Mouse (Mus musculus) urinary bladder, postnatal 36 days (tissue): ENCODE measurements around the gene Rexo2.
"Not testable (repeated sequence)": the region's sequence is repeated elsewhere in the genome, so short reads cannot be mapped to it uniquely, and the experiment has no call there.

Source experiments
- DNase-seq, 2 experiments: peaks; one replicate each; pipeline ENCODE4 v3.0.0; 2022; ENCODE audit warnings: low spot score in 2 of 2, mixed read lengths in 1 of 2

The Rexo2 gene

DNA sequence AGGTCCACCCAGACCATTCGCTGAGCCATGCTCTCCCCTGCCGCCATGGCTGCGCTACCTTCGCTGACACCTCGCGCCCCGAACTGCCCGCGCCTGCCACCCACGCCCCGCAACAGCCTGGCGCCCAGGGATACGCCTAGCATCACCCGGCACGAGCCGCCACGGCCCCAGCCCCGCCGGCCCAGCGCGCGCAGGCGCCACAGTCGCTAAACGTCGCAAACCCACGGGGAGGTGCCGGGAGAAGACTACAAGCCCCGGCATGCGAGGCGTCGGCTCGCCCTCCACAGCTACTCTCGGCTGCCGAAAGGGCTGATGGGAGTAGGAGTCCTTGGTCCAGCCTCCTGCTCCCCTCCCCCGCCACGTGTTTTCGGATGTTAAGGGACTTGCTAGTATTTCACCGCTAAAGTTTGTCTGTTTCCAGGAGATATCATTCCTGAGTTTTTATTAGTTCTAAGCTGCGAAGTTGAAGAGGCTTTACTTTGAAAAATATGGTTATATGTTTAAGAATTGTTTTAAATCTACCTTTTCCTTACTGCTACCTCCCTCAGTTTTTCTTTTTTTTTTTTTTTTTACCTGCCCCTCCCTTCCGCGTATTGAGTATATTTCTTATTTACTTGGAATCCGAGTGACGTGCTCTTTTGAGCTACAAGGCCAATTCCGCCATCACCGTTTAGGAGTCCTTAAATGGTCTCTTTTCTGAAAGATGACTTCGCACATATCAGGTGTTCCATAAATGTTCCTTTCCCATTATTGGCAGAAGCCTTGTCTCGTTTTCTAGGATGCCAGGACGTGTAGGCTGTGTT lies at the start of gene Rexo2:
Gene Rexo2 (minus strand): TSS at position 213 of the 803 bp plus-strand sequence.
- DNase-seq: peak; percentile 89 to 94

DNA sequence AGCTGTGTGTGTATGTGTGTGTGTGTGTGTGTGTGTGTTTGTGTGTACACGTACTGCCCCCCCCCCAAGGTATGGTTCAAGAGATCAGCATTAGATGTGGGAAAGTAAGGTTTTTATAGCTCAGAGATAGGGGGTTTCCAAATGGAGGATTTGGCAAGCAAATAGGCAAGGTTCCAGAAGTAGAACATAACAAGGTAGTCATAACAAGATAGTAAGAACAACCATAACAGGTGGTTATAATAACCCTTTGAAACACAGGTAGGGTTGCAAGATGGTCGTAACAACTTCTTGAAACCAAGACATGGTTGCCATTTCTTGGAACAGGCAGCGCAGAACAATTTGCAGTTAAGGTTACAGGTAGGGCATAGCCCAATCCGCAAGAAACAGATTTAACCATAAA lies 46.1 kb upstream of the Rexo2 start:
- DNase-seq: no peak

DNA sequence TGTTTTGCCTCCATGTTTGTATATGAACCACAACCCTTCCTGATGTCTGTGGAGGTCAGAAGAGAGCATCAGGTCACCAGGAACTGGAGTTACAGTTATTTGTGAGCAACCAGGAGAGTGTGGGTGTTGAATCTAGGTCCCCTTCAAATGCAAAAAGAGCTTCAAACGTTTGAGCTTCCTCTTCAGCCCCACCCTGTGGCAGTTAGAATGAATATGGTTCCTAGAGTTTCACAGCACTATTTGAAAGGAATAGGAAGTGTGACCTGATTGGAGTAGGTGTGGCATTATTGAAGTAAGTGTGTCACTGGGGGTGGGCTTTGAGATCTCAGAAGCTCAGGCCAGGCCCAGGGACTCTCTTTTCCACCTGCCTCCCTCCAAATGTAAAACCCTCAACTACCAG lies 45.1 kb upstream of the Rexo2 start:
- DNase-seq: no peak

DNA sequence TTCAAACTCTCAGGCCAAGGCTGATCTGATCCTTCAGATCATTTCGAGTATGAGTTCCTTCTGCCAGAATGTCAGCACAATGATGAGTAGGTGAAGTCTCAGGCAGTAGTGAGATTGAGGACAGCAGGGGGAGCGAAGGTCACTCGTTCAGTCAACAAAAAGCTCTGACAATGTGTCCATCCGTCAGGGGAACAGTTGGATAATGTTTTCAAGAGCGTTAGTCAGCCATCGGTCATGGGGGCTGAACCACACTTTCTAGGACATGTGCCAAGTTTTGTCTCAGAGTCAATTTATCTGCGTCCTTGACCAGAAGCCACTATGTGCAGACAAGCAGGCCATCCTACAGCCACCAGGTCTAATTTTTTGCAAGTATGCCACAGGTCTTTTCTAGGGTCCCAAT lies 40.0 kb upstream of the Rexo2 start:
- not testable (repeated sequence) for DNase-seq

DNA sequence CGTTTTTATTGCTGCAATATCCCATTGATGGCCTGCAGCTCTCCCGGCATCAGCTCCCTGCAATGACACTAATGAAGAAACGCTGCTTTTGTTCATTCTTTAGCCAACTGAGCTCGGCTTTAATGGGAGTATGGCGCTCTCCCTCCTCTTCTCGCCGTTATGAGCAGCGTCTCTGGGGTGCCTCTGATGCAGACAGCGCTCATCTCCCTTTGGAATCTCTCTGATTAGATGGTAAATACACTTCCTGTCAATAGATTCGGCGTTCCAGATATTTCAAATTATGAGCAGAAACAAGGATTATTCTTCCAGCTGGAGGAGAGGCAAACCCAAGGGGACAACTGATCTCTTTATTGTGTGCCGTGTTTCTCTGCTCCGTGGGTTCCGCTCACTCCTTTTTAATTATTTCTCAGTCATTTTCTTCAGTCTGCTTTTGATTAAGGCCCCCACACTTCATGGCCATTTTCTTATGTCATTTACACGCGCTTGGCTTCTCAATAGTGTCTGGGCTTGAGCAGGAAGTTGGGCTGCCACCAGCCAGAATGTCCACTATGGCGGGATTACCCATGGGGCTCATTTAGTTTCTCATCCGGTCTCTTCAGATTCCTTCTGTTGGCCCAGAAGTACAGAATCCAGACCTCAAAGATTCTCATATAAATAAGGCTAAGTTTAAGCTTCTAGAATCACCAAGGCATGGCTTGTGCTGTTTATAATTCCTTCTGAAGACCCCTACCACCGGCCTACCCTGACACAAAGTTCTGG lies 37.1 kb upstream of the Rexo2 start:
- DNase-seq: no peak

DNA sequence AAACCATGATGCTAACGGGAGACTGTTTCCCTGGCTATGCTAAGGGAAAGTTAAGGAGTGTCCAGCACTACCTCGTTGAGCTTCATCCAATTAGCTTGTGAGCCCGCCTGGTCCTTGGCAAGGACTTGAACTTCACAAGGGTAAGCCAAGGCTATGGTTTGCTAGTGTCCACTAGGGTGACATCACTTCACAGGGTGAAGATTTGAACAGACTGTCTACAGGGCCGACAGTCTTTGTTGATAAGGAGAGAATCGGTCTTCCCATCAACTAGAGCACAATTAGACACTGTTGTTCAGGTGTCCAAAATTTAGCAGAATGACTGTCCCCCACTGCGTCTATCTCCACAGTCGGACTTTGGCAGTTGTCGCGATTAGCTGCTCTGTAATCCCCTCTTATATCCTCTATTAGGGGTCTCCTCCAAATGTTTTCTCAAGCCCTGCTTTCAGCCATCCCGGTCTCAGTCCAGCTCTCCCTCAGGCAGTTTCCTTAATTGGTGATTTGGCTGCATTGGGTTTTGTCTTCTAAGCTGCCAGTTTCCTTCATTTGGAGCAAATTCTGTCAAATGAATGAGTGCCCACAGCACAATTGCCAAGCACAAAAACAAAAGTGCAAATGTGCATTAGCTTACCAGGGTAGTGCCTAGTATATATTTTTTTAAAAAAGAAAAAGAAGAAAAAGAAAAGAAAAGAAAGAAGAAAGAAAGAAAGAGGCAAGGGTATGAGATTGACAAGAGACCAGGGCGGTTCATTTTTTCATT lies 36.4 kb upstream of the Rexo2 start:
- no peak for DNase-seq

DNA sequence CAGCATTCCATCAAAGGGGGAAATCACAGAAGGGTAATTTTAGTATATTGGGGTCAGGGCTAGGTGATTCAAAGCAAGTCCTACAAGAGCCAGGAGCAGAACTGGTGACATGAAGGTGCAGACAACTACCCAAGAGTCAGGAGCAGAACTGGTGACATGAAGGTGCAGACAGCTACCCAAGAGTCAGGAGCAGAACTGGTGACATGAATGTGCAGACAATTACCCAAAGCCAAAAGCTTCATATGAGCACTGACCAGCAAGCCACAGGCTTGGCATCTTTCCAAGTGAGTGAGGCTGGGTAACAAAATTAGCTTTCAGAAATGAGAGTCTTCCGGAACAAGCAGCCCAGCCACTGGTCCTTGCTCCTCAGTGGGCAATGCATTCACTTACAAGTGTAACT lies 34.9 kb upstream of the Rexo2 start:
- no peak for DNase-seq

DNA sequence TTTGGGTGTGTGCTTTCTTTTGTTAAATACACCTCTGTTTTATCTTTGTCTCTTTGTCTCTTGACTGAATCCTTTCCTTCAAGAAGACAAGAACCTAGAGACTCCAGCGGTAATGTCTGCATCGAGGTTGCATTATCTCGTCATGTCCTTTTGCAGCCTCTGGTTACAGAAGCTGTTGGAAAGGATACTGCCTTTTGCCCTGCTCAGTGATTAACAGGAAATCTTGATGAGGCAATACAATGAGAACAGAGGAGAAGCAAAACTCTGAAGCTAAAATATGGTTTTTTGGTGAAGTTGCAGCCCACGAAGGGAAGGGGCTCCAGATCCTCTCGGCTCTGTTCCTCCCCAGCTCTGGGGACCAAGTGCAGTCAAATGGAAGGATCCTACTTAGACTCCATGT lies 29.7 kb upstream of the Rexo2 start:
- no peak for DNase-seq

DNA sequence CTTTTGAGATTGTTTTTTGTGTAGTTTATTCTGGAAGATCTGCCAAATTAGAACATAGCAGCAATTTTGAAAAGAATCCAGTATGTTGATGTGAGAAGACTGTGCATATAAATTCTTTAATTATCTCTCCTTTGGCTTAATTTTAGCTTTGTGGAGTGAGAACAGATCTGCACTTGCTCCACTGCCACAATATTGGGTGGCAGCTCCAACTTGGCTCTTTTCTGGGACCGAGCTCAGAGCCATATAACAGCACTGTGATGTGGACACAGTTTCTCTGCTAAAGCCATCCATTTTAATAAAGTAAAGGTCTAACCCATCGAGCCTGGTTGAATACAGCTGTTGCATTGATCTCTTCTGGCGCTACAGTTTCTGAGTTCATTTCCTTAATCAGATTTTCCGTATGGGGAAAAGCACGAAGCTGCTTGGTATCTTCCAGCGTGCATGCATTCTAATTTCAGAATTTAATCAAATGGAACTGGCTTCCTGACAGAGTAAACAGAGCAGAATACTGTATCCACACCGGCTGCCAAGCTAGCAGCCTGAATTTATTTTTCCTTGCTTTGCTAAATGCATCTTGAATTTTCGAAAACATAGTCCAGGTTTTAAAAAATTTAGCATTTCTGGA lies 24.4 kb upstream of the Rexo2 start:
- DNase-seq: no peak

DNA sequence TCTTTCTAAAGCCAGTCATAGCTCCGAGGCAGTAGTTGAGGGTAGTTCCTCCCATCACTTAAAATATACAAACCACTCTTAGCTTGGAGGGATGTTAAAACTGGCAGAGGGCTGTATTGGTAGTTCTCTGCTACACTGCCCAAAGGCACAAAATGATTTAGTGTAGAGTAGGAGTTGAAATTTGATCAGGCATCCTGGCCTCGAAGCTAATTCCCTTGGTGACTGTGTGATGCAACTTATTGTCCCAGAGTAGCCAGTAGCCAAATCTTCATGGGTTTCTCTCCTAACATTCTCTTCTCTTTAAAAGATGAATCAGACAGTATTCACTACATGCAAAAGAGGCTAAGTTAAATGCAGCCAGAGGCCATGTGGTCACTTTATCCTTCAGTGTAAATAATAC lies 22.6 kb upstream of the Rexo2 start:
- no peak for DNase-seq

DNA sequence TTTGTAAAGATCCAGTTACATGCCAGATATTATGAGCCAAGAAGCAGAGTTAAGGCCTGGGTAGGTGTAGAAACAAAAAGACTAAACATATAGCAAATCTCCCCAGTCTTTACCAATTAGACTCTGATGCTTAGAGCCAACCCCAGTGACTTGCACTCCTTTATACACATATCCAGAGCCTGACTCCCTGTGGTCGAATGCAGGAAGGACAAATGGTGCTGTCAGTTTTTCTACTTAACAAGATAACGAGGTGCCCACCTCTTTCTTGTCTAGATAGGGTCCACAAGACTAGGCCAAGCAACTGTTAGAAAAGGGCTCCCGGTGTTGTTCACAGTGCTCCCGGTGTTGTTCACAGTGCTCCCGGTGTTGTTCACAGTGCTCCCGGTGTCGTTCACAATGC lies 20.8 kb upstream of the Rexo2 start:
- DNase-seq: no peak

DNA sequence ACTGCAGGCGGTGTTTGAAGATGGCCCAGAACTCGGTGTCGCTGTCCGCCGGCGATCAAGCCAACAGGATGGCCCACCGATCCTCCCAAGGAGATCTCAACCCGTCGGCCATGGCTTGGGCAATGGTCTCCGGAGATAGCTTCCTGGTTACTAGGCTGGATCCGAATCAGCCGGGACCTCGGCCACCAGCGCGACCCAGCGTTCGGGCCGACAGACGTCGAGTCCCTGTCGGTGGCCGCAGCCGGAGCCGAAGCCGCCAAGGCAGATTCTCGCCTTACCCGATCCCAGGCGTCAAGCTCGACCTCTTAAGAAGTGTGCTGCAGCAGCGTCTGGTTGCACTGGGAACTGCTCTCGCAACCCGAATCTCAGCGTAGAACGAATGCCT lies 15.1 kb upstream of the Rexo2 start:
- DNase-seq: no peak

DNA sequence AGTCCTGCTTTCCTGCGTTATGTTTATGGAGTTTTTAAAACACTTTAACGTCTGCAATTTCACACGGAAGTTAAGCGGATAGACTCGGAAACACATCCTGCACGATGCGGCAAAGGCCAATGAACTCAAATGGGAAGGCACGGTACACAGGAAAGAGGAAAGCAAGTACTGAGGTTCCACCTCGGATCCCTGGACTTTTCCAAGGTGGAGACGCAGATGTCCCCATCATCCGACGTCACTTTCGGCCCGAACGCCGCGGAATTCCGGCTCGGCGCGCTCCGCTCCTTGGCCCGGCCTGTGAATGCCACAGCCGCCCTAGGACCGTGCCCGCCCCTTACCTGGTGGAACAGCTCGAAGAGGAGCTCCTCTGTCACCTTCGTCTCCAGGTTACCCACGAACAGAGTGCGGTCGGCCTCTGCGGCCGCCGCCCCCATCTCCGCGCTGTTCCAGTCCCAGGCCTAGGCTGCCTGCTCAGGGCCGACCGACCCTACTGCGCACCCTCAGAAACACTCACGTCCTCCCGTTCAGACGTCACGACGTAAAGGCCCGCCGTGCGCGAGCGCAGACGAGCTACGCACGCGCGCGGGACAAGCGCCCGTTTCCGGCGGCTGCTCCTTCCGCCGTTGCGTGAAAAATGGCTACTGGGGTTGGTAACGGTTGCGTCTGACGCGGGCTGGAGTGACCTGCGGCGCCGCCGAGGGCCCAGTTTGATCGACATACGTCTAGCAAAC lies 14.6 kb upstream of the Rexo2 start, which contains the start of the genes Rbm7 and Gm5617:
Gene Rbm7 (minus strand): TSS at position 483 of the 731 bp plus-strand sequence.
Gene Gm5617 (plus strand): TSS at position 626 of the 731 bp plus-strand sequence.
- peak; percentile 87 to 94 for DNase-seq

DNA sequence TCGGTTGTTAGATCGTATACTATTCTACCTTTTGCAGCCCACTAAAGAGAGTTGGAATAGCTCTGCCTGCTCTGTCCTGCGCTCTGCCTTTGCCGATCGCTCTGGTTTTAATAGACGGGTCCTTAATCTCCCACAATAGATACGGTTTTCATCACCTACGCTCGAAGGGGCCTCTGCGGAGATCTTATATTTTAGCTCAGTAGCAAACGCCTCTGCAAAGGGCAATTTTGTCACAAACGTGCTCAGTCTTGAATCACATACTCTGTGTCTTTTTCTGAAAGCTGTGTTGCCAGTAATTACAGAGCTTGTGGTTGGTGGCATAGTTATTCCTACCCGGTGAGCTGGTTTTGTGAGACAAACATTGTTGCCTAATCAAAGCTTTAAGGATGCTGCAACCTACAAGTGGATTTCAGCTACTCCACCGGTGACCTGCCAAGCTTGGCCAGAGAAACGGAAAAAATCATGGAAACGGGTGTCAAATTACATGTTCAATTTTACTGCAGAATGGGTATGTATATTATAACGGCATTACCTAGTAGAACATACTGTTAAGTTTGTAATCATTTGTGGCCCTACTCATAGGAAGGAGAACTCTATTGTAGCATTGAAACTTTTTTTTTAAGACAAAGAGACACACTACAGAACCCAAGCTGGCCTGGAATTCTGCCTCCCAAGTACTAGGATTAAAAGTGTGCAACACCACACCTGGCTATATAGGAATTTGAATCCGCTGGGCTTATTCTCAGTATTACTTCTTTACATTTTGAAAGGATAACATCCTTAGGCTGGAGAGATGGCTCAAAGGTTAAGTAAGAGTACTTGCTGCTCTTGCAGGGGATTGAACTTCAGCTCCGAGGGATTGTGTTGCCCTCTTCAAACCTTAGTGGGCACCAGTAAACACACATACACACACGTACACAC lies 1.1 kb upstream of the Rexo2 start:
- DNase-seq: no peak

DNA sequence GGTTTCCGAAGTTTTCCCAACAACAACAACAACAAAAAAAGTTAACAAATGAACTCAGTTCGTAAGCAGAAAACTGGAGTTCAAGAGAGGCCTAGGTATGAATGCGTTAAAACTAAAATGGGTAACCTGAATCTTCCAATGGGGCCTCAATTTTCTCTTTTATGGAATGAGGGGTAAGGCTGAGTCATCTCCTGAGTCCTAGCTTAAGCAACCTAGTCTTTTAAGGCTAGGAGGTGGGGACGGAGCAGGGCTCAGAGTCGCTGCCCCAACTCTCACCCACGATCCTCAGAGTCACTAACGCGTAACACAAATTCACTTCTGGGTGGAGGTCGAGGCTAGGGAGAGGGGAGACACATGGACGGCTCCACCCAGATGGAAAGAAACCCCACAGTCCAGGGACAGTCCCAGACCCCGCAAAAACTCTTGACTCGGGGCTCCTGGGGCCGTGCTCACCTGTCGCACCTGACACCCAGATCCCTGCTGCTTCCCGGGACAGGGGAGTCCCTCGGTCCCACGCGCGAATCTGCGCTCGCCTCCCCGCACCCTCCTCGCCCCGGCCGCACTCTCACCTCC lies 499 bp downstream of the Rexo2 start:
- DNase-seq: no peak

DNA sequence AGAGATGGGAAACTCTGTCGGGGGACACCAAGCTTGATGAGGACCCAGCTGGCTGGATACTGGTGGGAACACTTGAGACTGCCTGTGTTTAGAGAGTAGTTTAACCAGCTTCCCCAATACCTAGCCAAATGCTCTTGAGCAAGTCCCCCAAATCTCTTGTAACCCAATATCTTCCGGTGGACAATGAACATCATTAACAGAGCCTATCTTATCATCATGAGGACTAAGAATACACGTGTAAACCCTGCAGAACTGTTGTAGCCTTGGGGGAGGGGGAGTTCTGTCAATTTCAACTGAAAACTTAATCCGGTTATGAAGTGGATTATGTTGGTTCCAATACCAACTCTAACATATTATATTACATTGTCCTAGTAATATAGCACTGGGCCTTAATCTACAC lies 1.6 kb downstream of the Rexo2 start:
- DNase-seq: no peak

DNA sequence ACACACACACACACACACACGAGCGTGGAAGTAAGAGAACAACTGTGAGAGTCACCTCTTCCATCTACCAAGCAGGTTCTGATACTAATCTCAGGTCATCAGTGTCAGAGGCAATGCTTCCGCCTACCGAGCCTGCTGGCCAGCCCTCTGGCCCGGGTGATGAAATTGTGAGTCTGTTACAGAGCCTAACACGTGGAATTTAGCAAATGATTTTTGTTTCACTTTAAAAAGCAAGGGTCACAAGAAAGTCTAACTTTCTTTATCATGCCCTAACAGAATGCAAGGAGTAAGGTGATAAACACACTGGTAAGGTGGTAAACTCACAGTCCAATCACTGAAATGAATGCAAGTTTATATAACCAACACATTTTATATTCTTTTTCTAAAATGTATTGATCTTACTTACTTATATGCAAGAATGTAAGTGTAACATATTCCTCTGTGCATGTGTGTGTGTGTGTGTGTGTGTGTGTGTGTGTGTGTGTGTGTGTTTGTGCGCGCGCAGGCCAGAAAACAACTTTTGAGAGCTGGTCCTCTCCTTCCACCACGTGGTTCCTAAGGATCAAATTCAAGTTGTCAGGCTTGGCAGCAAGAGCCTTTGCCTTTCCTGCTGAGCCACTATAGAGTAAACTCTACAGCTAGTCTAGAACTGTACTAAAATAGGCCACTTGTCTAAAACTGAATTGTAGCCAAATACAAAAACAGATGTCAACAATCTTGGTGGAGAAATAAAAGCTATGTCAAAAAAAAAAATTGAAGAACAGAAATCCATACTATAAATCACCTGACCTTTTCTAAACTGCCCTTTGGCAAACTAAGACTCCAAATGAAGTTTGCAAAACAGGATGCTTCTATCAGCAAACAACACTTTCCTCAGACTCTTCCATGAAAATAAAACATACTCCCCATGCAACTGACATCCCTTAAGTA lies 3.9 kb downstream of the Rexo2 start:
- DNase-seq: no peak

DNA sequence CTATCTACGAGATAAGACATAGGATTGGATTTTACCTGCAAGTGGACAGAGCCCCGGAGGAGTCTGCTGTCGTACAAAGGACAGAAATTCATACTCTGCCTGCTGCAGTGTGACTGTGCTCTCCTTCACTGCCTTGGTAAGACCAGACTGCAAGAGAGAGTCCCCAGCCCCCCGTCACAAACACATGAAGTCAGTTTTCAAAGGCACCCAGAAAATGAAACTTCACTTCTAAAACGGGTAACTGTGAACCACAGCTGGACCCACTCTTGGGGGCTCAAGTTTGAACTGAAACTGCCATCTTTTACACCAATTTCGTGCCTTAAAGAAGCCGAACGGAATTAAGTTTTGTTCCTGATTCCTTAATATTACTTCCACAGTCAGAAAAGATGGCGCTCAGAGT lies 6.1 kb downstream of the Rexo2 start:
- DNase-seq: no peak

DNA sequence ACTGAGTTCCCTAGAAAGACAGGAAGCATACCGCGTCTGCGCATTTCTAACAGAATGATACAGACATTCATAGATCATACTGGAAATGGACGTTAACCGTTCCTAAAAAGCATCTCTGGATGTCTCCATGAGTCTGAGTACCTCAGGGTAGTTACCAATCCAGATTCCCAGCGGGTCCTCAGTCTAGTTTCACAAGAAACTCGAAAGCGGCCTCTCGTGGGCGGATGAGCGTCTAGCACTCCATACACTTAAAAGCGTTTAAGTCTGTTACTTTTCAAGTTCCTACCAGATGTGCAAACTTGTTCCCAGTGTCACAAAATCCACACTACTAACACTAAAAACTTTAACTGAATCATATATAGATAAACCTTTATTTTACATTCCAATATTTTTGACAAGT lies 7.3 kb downstream of the Rexo2 start:
- no peak for DNase-seq
